29 mouse cellular contexts compared by ENCODE assay signal in genomic region chr7:106813829-106814228, GRCm38 (mm10). TPM values are rescaled to one million over a fixed set of nuclear protein-coding genes. Genes with fewer than 3 reads are reported as not detected.
"Had no signal": no experiment of that assay in that cellular context is flagged by ENCODE, and none has a peak within 500 bp of the region (broad histone marks: within the 10 kb centered on the region; RNA-seq: fewer than 3 reads in every experiment).

Olfr701 (plus strand) TSS chr7:106814129.

- H3K4me3 ChIP-seq: lung, embryonic 15.5 days; megakaryocyte, embryonic 14.5 days; midbrain, embryonic 13.5 days; midbrain, embryonic 15.5 days; myocyte; neural tube, embryonic 13.5 days; neural tube, embryonic 15.5 days had no signal

- H3K4me1 ChIP-seq: lung, embryonic 15.5 days; megakaryocyte, embryonic 14.5 days; midbrain, embryonic 13.5 days; midbrain, embryonic 15.5 days; neural tube, embryonic 13.5 days; neural tube, embryonic 15.5 days had no signal

- DNase-seq: liver, postnatal 0 days; lung, adult 2 months; lung, postnatal 14 days; lung, postnatal 36 days; retina, postnatal 1 day; right cerebral cortex, adult 18-20 months; right cerebral cortex, postnatal 25 days; right cerebral cortex, postnatal 4 days; spleen, adult 18-20 months; thymus, adult 18-20 months; thymus, postnatal 14 days; thymus, postnatal 36 days had no signal

- H3K27me3 ChIP-seq: lung, embryonic 15.5 days; megakaryocyte, embryonic 14.5 days; midbrain, embryonic 13.5 days; midbrain, embryonic 15.5 days; neural tube, embryonic 13.5 days; neural tube, embryonic 15.5 days had no signal

- H3K36me3 ChIP-seq: lung, embryonic 15.5 days; midbrain, embryonic 13.5 days; midbrain, embryonic 15.5 days; neural tube, embryonic 13.5 days; neural tube, embryonic 15.5 days had no signal

- H3K27ac ChIP-seq: lung, embryonic 15.5 days; macrophage; midbrain, embryonic 13.5 days; midbrain, embryonic 15.5 days; neural tube, embryonic 13.5 days; neural tube, embryonic 15.5 days had no signal

RNA-seq across cellular contexts. Expression of gene Olfr701, which starts in this region (rescaled TPM):
- total RNA-seq: megakaryocyte progenitor cell, adult 5-6 weeks; midbrain, postnatal 0 days had no signal
- polyA plus RNA-seq: liver, postnatal 0 days; lung, adult 2 months; lung, embryonic 15.5 days; lung, postnatal 0 days; macrophage; midbrain, embryonic 11.5 days; midbrain, embryonic 13.5 days; midbrain, embryonic 15.5 days; midbrain, postnatal 0 days; myocyte; neural tube, embryonic 11.5 days; neural tube, embryonic 13.5 days; neural tube, embryonic 15.5 days; small intestine, adult 2 months; stomach, embryonic 14.5 days; stomach, embryonic 16.5 days; thymus, postnatal 0 days had no signal
